Mouse (Mus musculus) ES-E14 (cell line): ENCODE results near the gene Pus7. TPM values are rescaled to one million over a fixed set of nuclear protein-coding genes. Genes with fewer than 3 reads are reported as not detected.

Source experiments
- DNase-seq: peaks from one replicate; pipeline ENCODE4 v3.0.0-alpha.2; 2013; ENCODE audit warnings: low read depth, low spot score
- H3K27ac ChIP-seq: 2 replicates; pipeline ENCODE4 v1.5.1; 2012; ENCODE audit warnings: low read depth, mild to moderate bottlenecking, low read length, moderate library complexity, mixed read lengths; ENCODE audit not compliant: poor library complexity, insufficient read depth, severe bottlenecking
- H3K36me3 ChIP-seq: 2 replicates; pipeline ENCODE4 v1.6.1; 2012; ENCODE audit warnings: mild to moderate bottlenecking, low read length, moderate library complexity, mixed read lengths; ENCODE audit not compliant: control insufficient read depth, poor library complexity, insufficient read depth, severe bottlenecking
- H3K4me1 ChIP-seq, 2 experiments: fragments of 150-350 bp in 1 of 2; sonication (generic) in 1 of 2; 2 replicates each; pipeline ENCODE4 v1.6.1; 2012; ENCODE audit warnings: low read length in 2 of 2, mild to moderate bottlenecking in 1 of 2, mixed read lengths in 1 of 2; ENCODE audit not compliant: control insufficient read depth in 2 of 2, insufficient read depth in 2 of 2, poor library complexity in 1 of 2
- H3K4me3 ChIP-seq, 2 experiments: fragments of 150-350 bp in 1 of 2; sonication (generic) in 1 of 2; 2 replicates each; pipeline ENCODE4 v1.5.1; 2012; ENCODE audit warnings: low read length in 2 of 2, low read depth in 1 of 2, mild to moderate bottlenecking in 1 of 2, mixed read lengths in 1 of 2; ENCODE audit not compliant: insufficient read depth in 1 of 2, poor library complexity in 1 of 2, severe bottlenecking in 1 of 2
- H3K9ac ChIP-seq: 2 replicates; pipeline ENCODE4 v1.6.1; 2012; ENCODE audit warnings: low read depth, mild to moderate bottlenecking, low read length, mixed read lengths; ENCODE audit not compliant: poor library complexity, insufficient read depth, severe bottlenecking
- H3K9me3 ChIP-seq: fragments of 150-350 bp; sonication (generic); 2 replicates; pipeline ENCODE4 v1.6.1; 2012; ENCODE audit warnings: low read depth, mild to moderate bottlenecking, low read length; ENCODE audit not compliant: control insufficient read depth, insufficient read depth
- CHD2 ChIP-seq: IDR thresholded peaks from 2 replicates; pipeline ENCODE4 v1.6.1; 2014; ENCODE audit warnings: mild to moderate bottlenecking, low read depth, low read length, inconsistent platforms
- HCFC1 ChIP-seq: IDR thresholded peaks from 2 replicates; pipeline ENCODE4 v1.6.1; 2012; ENCODE audit warnings: low read length, inconsistent platforms, borderline replicate concordance; ENCODE audit not compliant: insufficient read depth
- MAFK ChIP-seq: IDR thresholded peaks from 2 replicates; pipeline ENCODE4 v1.6.1; 2014; ENCODE audit warnings: mild to moderate bottlenecking, low read depth, low read length, inconsistent platforms; ENCODE audit not compliant: insufficient read depth
- ZC3H11A ChIP-seq: IDR thresholded peaks from 2 replicates; pipeline ENCODE4 v1.6.1; 2012; ENCODE audit warnings: low read depth, mild to moderate bottlenecking, inconsistent platforms, low read length, borderline replicate concordance
- ZNF384 ChIP-seq: IDR thresholded peaks from 2 replicates; pipeline ENCODE4 v1.6.1; 2012; ENCODE audit warnings: low read depth, low read length, inconsistent platforms
- in situ Hi-C, 2 experiments: fragments of 600-800 bp; cut with MboI; formaldehyde crosslinking; loops; one replicate each; pipeline ENCODE4 v1.15.1; 2025; ENCODE audit warnings: low sequenced_read_pairs in 2 of 2, inconsistent platforms in 1 of 2; ENCODE audit not compliant: unreplicated experiment in 2 of 2
- total RNA-seq: library from RNA; depleted of rRNA; stranded (reverse); fragments of 300-350 nt; gene quantifications from 2 replicates; pipeline ENCODE4 v1.2.3, GENCODE M21; 2012

Gene Pus7
- total RNA-seq, 1 experiment = 33.2 TPM

- no peak for DNase-seq
- Histone ChIP-seq H3K9ac (no peak overlapping the region), H3K27ac (no peak overlapping the region), H3K4me1 (peaks cover 2 to 5% of the 10 kb centered on the region in 2 experiments; a peak in 1 of 4 replicates), H3K9me3 (no peaks in the 10 kb centered on the region), H3K36me3 (peaks cover 8% of the 10 kb centered on the region), H3K4me3 (no peak overlapping the region)
- no peak for TF ChIP-seq HCFC1
- no peak for TF ChIP-seq CHD2
- TF ChIP-seq ZNF384 = no peak
- TF ChIP-seq MAFK = no peak
- in situ Hi-C loops = no loop called here
Observed at GRCm38 (mm10) chr5:23780516-23780915, 3.0 kb downstream of the Pus7 start.

DNA sequence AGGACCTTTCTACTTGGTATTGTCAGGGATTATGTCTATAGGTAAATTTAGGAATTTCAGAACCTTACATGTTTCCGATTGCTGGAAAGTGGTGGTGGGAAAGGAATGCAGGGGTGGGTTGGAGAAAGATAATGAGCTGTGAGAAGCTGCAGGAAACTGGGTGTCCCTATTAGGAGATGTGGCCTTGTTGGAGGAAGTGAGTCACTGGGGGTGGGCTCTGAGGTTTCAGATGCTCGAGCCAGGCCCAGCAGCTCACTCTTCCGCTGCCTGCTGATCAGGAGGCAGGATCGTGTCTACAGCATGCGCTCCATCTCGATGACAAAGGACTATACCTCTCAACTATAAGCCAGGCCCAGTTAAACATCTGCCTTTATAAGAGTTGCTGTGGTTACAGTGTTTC, 9.3 kb downstream of the Pus7 start:
- no peak for TF ChIP-seq MAFK
- no peak overlapping the region for H3K9ac ChIP-seq
- 0 out of 4 replicates have a peak, but pooled peaks cover 0 to 2% of the 10 kb centered on the region in 2 experiments for H3K4me1 ChIP-seq
- H3K4me3 ChIP-seq = no peak overlapping the region
- DNase-seq = no peak
- peaks cover 29% of the 10 kb centered on the region for H3K36me3 ChIP-seq
- in situ Hi-C loops = no loop called here
- no peaks in the 10 kb centered on the region for H3K9me3 ChIP-seq
- no peak overlapping the region for H3K27ac ChIP-seq

DNA sequence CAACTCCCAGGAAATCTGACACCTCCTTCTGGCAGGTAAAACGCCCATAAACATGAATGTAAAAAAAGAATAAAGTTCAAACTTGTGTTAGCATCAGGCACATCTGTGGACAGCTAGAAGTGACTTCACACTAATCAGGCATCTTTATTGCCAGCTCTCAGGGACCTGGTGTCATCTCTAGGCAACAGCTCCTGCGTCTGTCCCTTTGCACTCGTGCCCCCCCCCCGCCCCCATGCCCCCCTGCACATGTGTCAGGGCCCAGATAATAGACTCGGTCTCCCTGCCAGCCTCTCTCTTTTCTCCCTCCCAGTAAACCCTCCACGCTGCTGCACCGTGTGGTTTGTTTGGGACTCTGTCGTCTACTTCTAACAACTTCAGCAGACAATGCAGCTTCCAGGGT, 12.4 kb downstream of the Pus7 start:
- no peak for TF ChIP-seq ZNF384
- no peak for TF ChIP-seq CHD2
- TF ChIP-seq HCFC1 = no peak
- TF ChIP-seq MAFK = no peak
- no peak for TF ChIP-seq ZC3H11A
- no peaks in the 10 kb centered on the region for H3K9me3 ChIP-seq
- peaks cover 30% of the 10 kb centered on the region for H3K36me3 ChIP-seq
- DNase-seq = no peak
- H3K9ac ChIP-seq = no peak overlapping the region
- H3K4me1 ChIP-seq = 0 out of 4 replicates have a peak, but pooled peaks cover 0 to 2% of the 10 kb centered on the region in 2 experiments
- no peak overlapping the region for H3K4me3 ChIP-seq
- in situ Hi-C loops = no loop called here
- H3K27ac ChIP-seq = no peak overlapping the region

GRCm38 (mm10) chr5:23764557-23764956, 19.0 kb downstream of the Pus7 start:
- in situ Hi-C loops = no loop called here
- no peak for TF ChIP-seq HCFC1
- no peak for TF ChIP-seq MAFK
- no peak for TF ChIP-seq ZNF384
- no peak for TF ChIP-seq CHD2
- no peak for TF ChIP-seq ZC3H11A
- H3K4me3 ChIP-seq = no peak overlapping the region

GRCm38 (mm10) chr5:23762531-23762930, 21.0 kb downstream of the Pus7 start:
- TF ChIP-seq ZC3H11A = no peak
- TF ChIP-seq MAFK = no peak
- no peak for TF ChIP-seq CHD2
- TF ChIP-seq HCFC1 = no peak
- TF ChIP-seq ZNF384 = no peak
- Histone ChIP-seq H3K9ac (no peak overlapping the region), H3K36me3 (peaks cover 17% of the 10 kb centered on the region), H3K27ac (no peak overlapping the region), H3K4me1 (no peaks in the 10 kb centered on the region), H3K9me3 (no peaks in the 10 kb centered on the region), H3K4me3 (no peak overlapping the region)
- no peak for DNase-seq
- in situ Hi-C loops = no loop called here

More at GRCm38 (mm10) chr5:23764557-23764956, 19.0 kb downstream of the Pus7 start:
- Histone ChIP-seq H3K9me3 (no peaks in the 10 kb centered on the region), H3K36me3 (peaks cover 16% of the 10 kb centered on the region), H3K9ac (no peak overlapping the region), H3K27ac (no peak overlapping the region), H3K4me1 (no peaks in the 10 kb centered on the region)
- no peak for DNase-seq
